Mouse (Mus musculus) heart, postnatal 25 days (tissue): ENCODE measurements around the gene Mrpl24. TPM values are rescaled to one million over a fixed set of nuclear protein-coding genes. Genes with fewer than 3 reads are reported as not detected.

Experiments used
- DNase-seq: peaks from one replicate; pipeline ENCODE4 v3.0.0; 2022; ENCODE audit warnings: low spot score
- intact Hi-C: fragments of 180-260 bp; cut with DNase I; formaldehyde crosslinking; loops from one replicate; pipeline ENCODE4 v1.15.1; 2025
- total RNA-seq, 2 experiments: library from RNA; stranded (reverse); gene quantifications; 2 replicates each; pipeline ENCODE4 v1.2.3; 2021

Mrpl24 gene
- total RNA-seq, 2 experiments from 2014 or later: 68.3 to 70.1 TPM

- intact Hi-C loops: no loop called here
- DNase-seq: no peak
These were observed 26.7 kb downstream of the Mrpl24 start for GRCm38 (mm10) chr3:87945781-87946540.

GRCm38 (mm10) chr3:87946541-87946860 lies 27.2 kb downstream of the Mrpl24 start:
- DNase-seq: no peak
- intact Hi-C loops: no loop called here

- intact Hi-C loops: no loop called here
- DNase-seq: no peak
These were observed 27.9 kb downstream of the Mrpl24 start for GRCm38 (mm10) chr3:87947056-87947810.

- intact Hi-C loops: no loop called here
- no peak for DNase-seq
These were observed 28.5 kb downstream of the Mrpl24 start for GRCm38 (mm10) chr3:87947811-87948199.

GRCm38 (mm10) chr3:87948378-87949265 lies 29.3 kb downstream of the Mrpl24 start, which contains the start of gene Crabp2:
Gene Crabp2, plus strand, starts transcription at chr3:87948666.
- intact Hi-C loops: no loop called here

GRCm38 (mm10) chr3:87949266-87949954 lies 30.1 kb downstream of the Mrpl24 start:
- intact Hi-C loops: no loop called here
- DNase-seq: no peak

More at GRCm38 (mm10) chr3:87948378-87949265, 29.3 kb downstream of the Mrpl24 start, which contains the start of gene Crabp2:
- no peak for DNase-seq

- intact Hi-C loops: no loop called here
- no peak for DNase-seq
These were observed 30.7 kb downstream of the Mrpl24 start for GRCm38 (mm10) chr3:87949955-87950515.

GRCm38 (mm10) chr3:87951946-87952345 lies 32.6 kb downstream of the Mrpl24 start:
- DNase-seq: no peak
- intact Hi-C loops: no loop called here

GRCm38 (mm10) chr3:87952440-87952839 lies 33.1 kb downstream of the Mrpl24 start:
- no peak for DNase-seq
- intact Hi-C loops: no loop called here

GRCm38 (mm10) chr3:87958056-87958455 lies 38.8 kb downstream of the Mrpl24 start:
- intact Hi-C loops: no loop called here
- DNase-seq: no peak

- intact Hi-C loops: no loop called here
- no peak for DNase-seq
These were observed 39.2 kb downstream of the Mrpl24 start for GRCm38 (mm10) chr3:87958476-87958875.

GRCm38 (mm10) chr3:87958967-87959366 lies 39.7 kb downstream of the Mrpl24 start:
- intact Hi-C loops: no loop called here
- DNase-seq: no peak

GRCm38 (mm10) chr3:87959371-87959770 lies 40.1 kb downstream of the Mrpl24 start:
- no peak for DNase-seq
- intact Hi-C loops: no loop called here

GRCm38 (mm10) chr3:87960191-87960585 lies 40.9 kb downstream of the Mrpl24 start:
- no peak for DNase-seq
- intact Hi-C loops: no loop called here

GRCm38 (mm10) chr3:87960586-87961191 lies 41.4 kb downstream of the Mrpl24 start:
- intact Hi-C loops: loop anchor here (1.0 kb wide), 1 partner anchor 25 kb away; no protein-coding TSS in a partner anchor
- DNase-seq: peak; percentile 83

GRCm38 (mm10) chr3:87970184-87970938 lies 51.1 kb downstream of the Mrpl24 start:
- intact Hi-C loops: loop anchor here (1.0 kb wide), 1 partner anchor 17 kb away; no protein-coding TSS in a partner anchor
- DNase-seq: no peak

- peak; percentile 71 for DNase-seq
- intact Hi-C loops: loop anchor here (1.0 kb wide), 1 partner anchor 16 kb away; no protein-coding TSS in a partner anchor
These were observed 51.7 kb downstream of the Mrpl24 start, which contains the start of gene Nes for GRCm38 (mm10) chr3:87970939-87971488. Gene Nes, plus strand, starts transcription at chr3:87971078.
